Mouse (Mus musculus): ENCODE results near the gene Krt42.

DNA sequence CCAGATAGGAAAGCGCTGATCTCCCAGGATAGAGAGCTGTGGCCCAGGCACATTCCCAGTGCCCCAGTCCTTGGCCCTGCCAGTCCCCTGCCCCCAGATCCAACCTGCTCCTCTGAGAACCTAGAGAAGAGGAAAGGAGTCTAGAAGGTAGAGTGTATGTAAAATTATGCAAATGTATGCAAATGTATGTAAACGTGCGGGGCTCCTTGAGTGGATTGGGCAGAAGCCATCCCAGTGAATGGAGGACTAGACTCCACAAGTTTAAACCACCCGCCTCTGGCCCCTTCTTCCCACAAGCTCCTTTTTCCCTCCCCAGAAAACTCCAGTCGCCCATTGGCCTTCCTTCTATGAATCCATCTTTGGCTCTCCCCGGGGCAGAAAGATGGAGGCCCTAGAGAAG, 23.2 kb upstream of the Krt42 start:
- TF ChIP-seq POLR2A (IDR thresholded peaks at IDR 0.05; ENCODE audit: borderline replicate concordance, extremely low read depth, insufficient read depth, insufficient read length, poor library complexity, severe bottlenecking) = no peak
- TF ChIP-seq CTCF (IDR thresholded peaks at IDR 0.05; ENCODE audit: borderline replicate concordance, extremely low read depth, insufficient read depth, insufficient read length) = no peak

All from brain, embryonic 14.5 days (tissue).